Mouse (Mus musculus) forebrain, embryonic 14.5 days (tissue): ENCODE results near the gene Hist1h2bk. TPM values are rescaled to one million over a fixed set of nuclear protein-coding genes. Genes with fewer than 3 reads are reported as not detected.

Source experiments
- ATAC-seq: fragments of 200-750 bp; cut with Nextera tagmentation; 2 replicates; pipeline ENCODE4 v1.8.0; 2017; ENCODE audit warnings: mild to moderate bottlenecking, moderate library complexity
- DNase-seq: peaks from one replicate; pipeline ENCODE4 v3.0.0-alpha.2; 2015; ENCODE audit warnings: low spot score
- H3K27ac ChIP-seq: fragments of 300-500 bp; sonication (generic); 2 replicates; pipeline ENCODE4 v1.5.1; 2014; ENCODE audit warnings: low read depth, mild to moderate bottlenecking, control low read depth, low read length, moderate library complexity
- H3K27me3 ChIP-seq: fragments of 300-500 bp; sonication (generic); replicated peaks from 2 replicates; pipeline ENCODE4 v1.6.1; 2014; ENCODE audit warnings: low read length, control low read depth, mixed read lengths; ENCODE audit not compliant: control insufficient read depth, insufficient read depth
- H3K36me3 ChIP-seq: fragments of 300-500 bp; sonication (generic); 2 replicates; pipeline ENCODE4 v1.6.1; 2014; ENCODE audit warnings: low read length, control low read depth; ENCODE audit not compliant: control insufficient read depth, insufficient read depth
- H3K4me1 ChIP-seq: fragments of 300-500 bp; sonication (generic); 2 replicates; pipeline ENCODE4 v1.6.1; 2014; ENCODE audit warnings: antibody characterized with exemption, low read length, control low read depth; ENCODE audit not compliant: control insufficient read depth, insufficient read depth
- H3K4me2 ChIP-seq: fragments of 300-500 bp; sonication (generic); 2 replicates; pipeline ENCODE4 v1.6.1; 2014; ENCODE audit warnings: mild to moderate bottlenecking, control low read depth, low read length
- H3K4me3 ChIP-seq: fragments of 300-500 bp; sonication (generic); 2 replicates; pipeline ENCODE4 v1.5.1; 2014; ENCODE audit warnings: low read depth, low read length, control low read depth
- H3K9ac ChIP-seq: fragments of 300-500 bp; sonication (generic); 2 replicates; pipeline ENCODE4 v1.6.1; 2014; ENCODE audit warnings: mild to moderate bottlenecking, low read length, control low read depth, moderate library complexity
- H3K9me3 ChIP-seq: fragments of 300-500 bp; sonication (generic); replicated peaks from 2 replicates; pipeline ENCODE4 v1.6.1; 2016; ENCODE audit warnings: low read length, control low read depth, mixed read lengths; ENCODE audit not compliant: control insufficient read depth
- WGBS: fragments of 180-500 bp; shearing (Covaris S2); extraction: QIAGEN DNeasy Blood & Tissue Kit; methylation state at CpG from one replicate; pipeline ENCODE4 v1.1.7; 2014; 5-methylcytosine and 5-hydroxymethylcytosine counted together
- polyA plus RNA-seq: library from polyadenylated mRNA; unstranded; fragments of >200 nt; fragmentation: Nextera tagmentation; extraction: Ambion mirVana; gene quantifications from 2 replicates; pipeline ENCODE4 v1.2.1, GENCODE M21; 2014

Gene Hist1h2bk
- polyA plus RNA-seq, 1 experiment from 2014 or later, result 3.5 TPM

DNA sequence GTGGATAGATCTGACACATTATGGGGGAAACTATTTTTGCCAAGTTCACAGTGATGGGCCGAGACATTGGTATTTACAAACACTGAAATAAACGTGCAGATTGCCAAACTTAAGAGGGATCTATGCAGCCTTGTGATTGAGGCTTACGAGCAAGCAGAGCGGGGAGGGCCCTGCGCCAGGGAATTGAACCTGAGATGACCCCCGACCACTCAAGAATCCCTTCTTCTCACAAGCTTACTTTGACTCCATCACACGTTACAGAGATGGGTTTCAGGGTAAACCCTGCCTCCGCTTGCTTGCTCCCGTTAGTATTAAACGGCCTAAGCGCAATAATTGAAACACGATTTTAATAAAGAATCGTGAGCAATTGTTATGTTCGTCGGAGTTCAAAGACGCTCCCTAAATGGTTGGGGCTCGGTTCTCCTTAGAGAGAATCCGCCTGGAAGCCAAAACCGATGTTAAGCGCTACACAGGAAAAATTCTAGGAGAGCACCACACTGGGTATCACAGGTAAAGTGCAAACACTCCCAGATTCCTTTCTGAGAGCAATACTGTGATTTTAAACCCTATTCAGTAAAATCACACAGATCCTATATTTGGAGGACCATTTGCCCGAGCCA, 38.4 kb upstream of the Hist1h2bk start:
- Histone ChIP-seq H3K27ac (no peak overlapping the region), H3K9ac (no peak overlapping the region), H3K9me3 (no peaks in the 10 kb centered on the region; the same call in 1 of the 2 replicates), H3K4me1 (peaks cover 11% of the 10 kb centered on the region; the same call in 1 of the 2 replicates), H3K4me2 (peak overlapping the region; percentile 37), H3K36me3 (no peaks in the 10 kb centered on the region), H3K27me3 (peaks cover 65% of the 10 kb centered on the region), H3K4me3 (peak overlapping the region; percentile 15; the same call in 1 of the 2 replicates)
- ATAC-seq (no peak), DNase-seq (peak; percentile 8)
- WGBS, result 1% methylated on average over 21 of the region's 21 CpGs

DNA sequence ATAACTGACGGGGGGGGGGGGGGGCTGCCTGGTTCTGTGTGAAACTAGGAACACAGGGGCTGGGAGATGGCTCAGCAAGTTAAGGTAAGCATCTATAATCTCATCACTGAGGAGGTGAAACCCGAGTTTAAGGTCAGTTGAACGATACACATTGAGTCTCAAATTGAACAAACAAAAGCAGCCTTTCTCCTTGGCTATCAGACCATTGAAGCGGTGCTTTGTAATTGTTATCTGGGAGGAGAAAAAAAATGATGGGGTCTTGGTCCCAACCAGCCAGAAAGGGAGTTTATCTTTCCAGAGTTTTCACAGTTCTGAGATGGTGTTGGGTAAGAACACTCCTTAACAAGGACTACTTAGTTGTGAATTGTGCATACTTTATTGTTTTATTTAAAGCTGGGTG, 37.8 kb upstream of the Hist1h2bk start:
- H3K4me2 ChIP-seq, result no peak overlapping the region
- 6% methylated on average over 4 of the region's 4 CpGs for WGBS
- no peak overlapping the region for H3K9ac ChIP-seq
- H3K9me3 ChIP-seq, result no peaks in the 10 kb centered on the region; the same call in 1 of the 2 replicates
- H3K27ac ChIP-seq, result no peak overlapping the region
- no peaks in the 10 kb centered on the region for H3K36me3 ChIP-seq
- H3K27me3 ChIP-seq, result peaks cover 70% of the 10 kb centered on the region
- DNase-seq, result no peak
- H3K4me3 ChIP-seq, result 0 out of 2 replicates have a peak overlapping the region, but pooled peaks have one; percentile 15
- H3K4me1 ChIP-seq, result peaks cover 11% of the 10 kb centered on the region; the same call in 1 of the 2 replicates
- no peak for ATAC-seq

DNA sequence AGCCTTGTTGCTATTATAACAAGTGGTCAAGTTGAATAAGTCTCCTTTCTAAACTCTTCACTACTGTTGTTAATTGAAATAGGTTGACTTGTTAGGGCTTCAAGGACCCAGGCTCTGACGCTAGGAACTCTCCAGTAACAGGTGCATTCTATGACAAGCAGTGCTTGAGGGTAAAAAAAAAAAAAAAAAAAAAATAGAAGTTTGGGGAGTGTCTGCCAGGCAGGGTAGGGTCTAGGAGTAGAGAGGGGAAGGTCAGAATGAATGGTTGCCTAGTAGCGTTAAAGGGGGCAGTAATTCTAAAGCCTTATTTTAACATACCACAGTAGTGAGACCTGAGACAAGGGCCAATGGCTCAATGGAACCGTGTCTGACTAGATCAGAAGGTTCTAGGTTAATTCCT, 37.3 kb upstream of the Hist1h2bk start:
- Histone ChIP-seq H3K27me3 (peaks cover 76% of the 10 kb centered on the region), H3K9ac (no peak overlapping the region), H3K4me3 (no peak overlapping the region), H3K4me2 (no peak overlapping the region), H3K27ac (no peak overlapping the region), H3K36me3 (no peaks in the 10 kb centered on the region), H3K4me1 (peaks cover 11% of the 10 kb centered on the region; the same call in 1 of the 2 replicates), H3K9me3 (no peaks in the 10 kb centered on the region; the same call in 1 of the 2 replicates)
- WGBS, result 25% methylated on average over 3 of the region's 3 CpGs
- DNase-seq, result no peak
- ATAC-seq, result no peak

DNA sequence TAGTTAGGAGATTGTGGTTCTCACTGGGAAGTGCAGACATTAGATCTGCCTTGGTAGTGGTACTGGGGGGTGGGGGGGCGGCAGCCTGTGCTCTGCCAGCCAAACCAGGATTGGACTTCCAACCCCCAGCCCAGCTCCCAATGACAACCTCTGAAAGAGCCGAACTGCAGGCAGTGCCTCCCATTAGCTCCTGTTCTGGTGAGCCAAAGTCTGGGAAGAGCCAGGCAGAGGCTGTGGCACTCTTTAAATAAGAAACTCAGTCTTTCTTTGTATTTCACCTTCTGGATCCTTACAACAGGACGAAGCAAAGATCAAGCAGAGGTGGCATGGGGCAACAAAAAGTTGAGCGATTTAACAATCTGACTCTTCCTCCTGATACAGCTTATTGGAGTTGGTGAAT, 36.5 kb upstream of the Hist1h2bk start:
- peaks cover 11% of the 10 kb centered on the region; the same call in 1 of the 2 replicates for H3K4me1 ChIP-seq
- H3K27me3 ChIP-seq, result peaks cover 79% of the 10 kb centered on the region
- H3K4me3 ChIP-seq, result no peak overlapping the region
- no peak for ATAC-seq
- H3K9me3 ChIP-seq, result no peaks in the 10 kb centered on the region; the same call in 1 of the 2 replicates
- 31% methylated on average over 4 of the region's 4 CpGs for WGBS
- no peak overlapping the region for H3K9ac ChIP-seq
- H3K4me2 ChIP-seq, result no peak overlapping the region
- H3K36me3 ChIP-seq, result no peaks in the 10 kb centered on the region
- no peak for DNase-seq
- H3K27ac ChIP-seq, result no peak overlapping the region

DNA sequence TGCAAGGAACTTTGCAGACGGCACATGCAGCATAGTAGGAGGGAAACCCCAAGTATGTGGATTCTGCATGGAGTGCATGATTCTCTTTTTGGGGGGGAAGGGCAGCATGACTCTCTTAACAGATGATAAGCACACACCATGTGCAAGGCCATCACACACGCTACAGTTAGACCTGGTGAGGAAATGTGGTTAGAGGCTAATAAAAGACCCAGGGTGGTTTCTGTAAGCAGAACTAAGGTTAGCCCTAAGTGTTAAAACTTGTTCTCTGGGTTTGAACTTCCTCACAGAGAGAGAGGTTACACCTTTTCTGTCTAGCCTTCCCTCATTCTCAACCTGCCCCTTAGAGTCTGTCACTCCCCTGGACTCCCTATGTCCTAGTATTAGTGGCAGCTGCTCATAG, 34.3 kb upstream of the Hist1h2bk start:
- Histone ChIP-seq H3K27ac (no peak overlapping the region), H3K36me3 (no peaks in the 10 kb centered on the region), H3K4me1 (peaks cover 10% of the 10 kb centered on the region; the same call in 1 of the 2 replicates), H3K4me3 (no peak overlapping the region), H3K4me2 (no peak overlapping the region), H3K27me3 (peaks cover 93% of the 10 kb centered on the region), H3K9me3 (no peaks in the 10 kb centered on the region), H3K9ac (no peak overlapping the region)
- 66% methylated on average over 2 of the region's 2 CpGs for WGBS
- no peak for ATAC-seq
- no peak for DNase-seq

DNA sequence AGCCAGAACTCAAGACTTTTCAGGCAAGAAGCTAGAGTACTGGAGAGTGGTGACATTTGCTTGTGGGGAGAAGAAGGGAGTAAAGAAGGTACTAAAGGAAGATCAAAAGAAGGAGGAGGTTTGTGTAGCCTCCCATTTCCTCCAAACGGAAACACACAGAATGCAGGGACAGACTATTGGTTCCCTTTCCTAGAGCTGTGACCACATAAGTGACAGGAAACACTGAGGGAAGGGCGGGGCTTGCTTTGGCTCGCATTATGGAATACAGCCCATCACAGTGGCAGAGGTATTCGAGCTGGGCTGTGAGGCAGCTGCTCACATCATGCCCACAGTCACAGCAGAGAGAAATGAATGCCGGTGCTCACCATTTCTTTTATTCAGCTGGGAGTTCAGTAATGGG, 33.8 kb upstream of the Hist1h2bk start:
- no peak for DNase-seq
- Histone ChIP-seq H3K27me3 (peaks cover 93% of the 10 kb centered on the region), H3K9me3 (no peaks in the 10 kb centered on the region), H3K4me3 (no peak overlapping the region), H3K4me1 (peaks cover 13% of the 10 kb centered on the region), H3K9ac (no peak overlapping the region), H3K36me3 (no peaks in the 10 kb centered on the region), H3K27ac (no peak overlapping the region), H3K4me2 (no peak overlapping the region)
- WGBS, result 27% methylated on average over 5 of the region's 5 CpGs
- ATAC-seq, result no peak

DNA sequence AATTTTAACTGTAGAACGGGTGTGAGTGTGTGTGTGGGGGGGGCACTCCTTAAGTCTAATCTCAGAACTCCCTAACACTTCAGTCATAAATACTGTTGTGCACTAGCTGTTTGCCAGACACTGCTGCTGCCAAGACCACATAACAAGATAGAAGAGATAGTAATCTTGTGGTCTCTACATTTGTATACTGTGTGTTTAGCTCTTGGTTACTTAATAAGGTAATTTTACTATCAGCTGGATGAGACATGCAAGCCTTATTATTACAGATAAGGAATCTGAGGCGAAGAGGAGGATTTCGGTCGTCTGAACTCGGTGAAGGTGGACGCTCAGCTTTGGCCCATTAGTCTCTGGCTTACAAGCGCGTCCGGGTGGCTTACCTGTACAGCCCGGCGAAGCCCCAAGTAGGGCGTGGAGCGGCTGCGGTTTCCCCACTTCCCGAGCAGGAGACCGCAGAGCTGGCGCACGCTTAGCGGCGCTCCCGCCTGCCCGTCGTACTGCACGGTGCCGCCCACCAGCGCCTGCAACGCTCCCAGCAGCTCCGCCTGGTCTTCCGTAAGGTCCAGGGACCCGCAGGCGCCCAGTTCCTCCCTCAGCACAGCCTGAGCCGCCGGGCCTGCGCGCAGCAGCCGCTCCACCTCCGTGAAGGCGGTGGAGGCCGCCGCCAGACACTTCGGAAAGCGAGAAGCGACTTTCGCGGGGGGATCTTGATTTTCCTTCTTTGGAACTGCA, 29.9 kb upstream of the Hist1h2bk start:
- Histone ChIP-seq H3K4me3 (peak overlapping the region; percentile 49), H3K9me3 (no peaks in the 10 kb centered on the region), H3K4me1 (peaks cover 8% of the 10 kb centered on the region), H3K27ac (no peak overlapping the region), H3K9ac (peak overlapping the region; percentile 56), H3K4me2 (peak overlapping the region; percentile 90), H3K36me3 (no peaks in the 10 kb centered on the region), H3K27me3 (peaks cover 95% of the 10 kb centered on the region)
- ATAC-seq, result peak; percentile 83
- under 1% methylated on average over 45 of the region's 45 CpGs for WGBS
- DNase-seq, result peak; percentile 59

DNA sequence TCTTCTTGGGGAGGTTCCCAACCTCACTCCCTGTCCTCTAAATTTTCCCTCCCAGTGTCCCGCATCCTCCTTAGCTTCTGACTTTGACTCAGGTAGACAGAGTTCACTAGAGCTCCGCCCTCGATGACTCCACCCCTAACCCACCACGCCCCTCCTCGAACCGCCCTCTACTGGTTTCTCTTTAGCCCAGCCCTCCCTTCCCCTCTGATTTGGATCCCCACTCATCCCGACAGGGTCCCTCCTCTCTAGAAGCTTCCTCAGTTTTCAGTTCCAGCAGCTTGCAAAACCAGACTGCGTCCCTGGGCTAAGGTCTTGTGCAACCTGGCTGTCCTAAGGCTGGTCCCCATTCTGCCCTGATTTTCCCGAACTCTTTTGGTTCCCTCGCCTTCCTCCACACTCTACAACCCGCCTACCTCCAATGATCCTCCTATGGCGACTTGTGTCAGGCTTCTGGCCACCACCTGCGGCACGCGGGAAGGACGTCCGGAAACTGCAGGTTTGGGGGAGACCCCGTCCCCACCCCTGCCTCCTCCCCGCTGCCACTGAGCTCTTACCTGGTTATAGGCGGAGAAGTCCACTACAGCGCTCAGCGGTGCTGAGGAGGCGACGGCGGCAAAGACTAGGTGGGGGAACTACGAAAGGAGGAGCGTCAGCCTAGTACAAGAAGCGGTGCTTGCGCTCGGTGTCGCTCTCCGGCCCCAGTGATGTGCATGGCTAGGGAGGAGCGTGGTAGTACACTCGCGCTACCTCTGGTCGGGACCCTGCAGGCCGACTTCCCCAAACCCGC, 29.1 kb upstream of the Hist1h2bk start:
- H3K27me3 ChIP-seq, result peaks cover 92% of the 10 kb centered on the region
- H3K4me3 ChIP-seq, result peak overlapping the region; percentile 49
- peak; percentile 43 for DNase-seq
- no peak overlapping the region for H3K27ac ChIP-seq
- peak overlapping the region; percentile 56 for H3K9ac ChIP-seq
- peak; percentile 86 for ATAC-seq
- H3K4me2 ChIP-seq, result peak overlapping the region; percentile 90
- H3K36me3 ChIP-seq, result no peaks in the 10 kb centered on the region
- WGBS, result under 1% methylated on average over 38 of the region's 38 CpGs
- no peaks in the 10 kb centered on the region for H3K9me3 ChIP-seq
- H3K4me1 ChIP-seq, result peaks cover 8% of the 10 kb centered on the region
